Mouse (Mus musculus) small intestine, adult 2 months (tissue): ENCODE data around the gene Gm45234.

Experiments
- CTCF ChIP-seq: fragments of 200-500 bp; IDR thresholded peaks from 2 replicates; pipeline ENCODE4 v1.5.1; 2012; ENCODE audit warnings: low read depth, mild to moderate bottlenecking, control low read depth, inconsistent platforms, low read length, moderate library complexity, mixed read lengths; ENCODE audit not compliant: insufficient replicate concordance, insufficient read length; ENCODE audit errors: extremely low read depth
- POLR2A ChIP-seq: fragments of 200-500 bp; IDR thresholded peaks from 2 replicates; pipeline ENCODE4 v1.6.1; 2012; ENCODE audit warnings: low read depth, mild to moderate bottlenecking, control low read depth, inconsistent platforms, low read length, moderate library complexity

DNA sequence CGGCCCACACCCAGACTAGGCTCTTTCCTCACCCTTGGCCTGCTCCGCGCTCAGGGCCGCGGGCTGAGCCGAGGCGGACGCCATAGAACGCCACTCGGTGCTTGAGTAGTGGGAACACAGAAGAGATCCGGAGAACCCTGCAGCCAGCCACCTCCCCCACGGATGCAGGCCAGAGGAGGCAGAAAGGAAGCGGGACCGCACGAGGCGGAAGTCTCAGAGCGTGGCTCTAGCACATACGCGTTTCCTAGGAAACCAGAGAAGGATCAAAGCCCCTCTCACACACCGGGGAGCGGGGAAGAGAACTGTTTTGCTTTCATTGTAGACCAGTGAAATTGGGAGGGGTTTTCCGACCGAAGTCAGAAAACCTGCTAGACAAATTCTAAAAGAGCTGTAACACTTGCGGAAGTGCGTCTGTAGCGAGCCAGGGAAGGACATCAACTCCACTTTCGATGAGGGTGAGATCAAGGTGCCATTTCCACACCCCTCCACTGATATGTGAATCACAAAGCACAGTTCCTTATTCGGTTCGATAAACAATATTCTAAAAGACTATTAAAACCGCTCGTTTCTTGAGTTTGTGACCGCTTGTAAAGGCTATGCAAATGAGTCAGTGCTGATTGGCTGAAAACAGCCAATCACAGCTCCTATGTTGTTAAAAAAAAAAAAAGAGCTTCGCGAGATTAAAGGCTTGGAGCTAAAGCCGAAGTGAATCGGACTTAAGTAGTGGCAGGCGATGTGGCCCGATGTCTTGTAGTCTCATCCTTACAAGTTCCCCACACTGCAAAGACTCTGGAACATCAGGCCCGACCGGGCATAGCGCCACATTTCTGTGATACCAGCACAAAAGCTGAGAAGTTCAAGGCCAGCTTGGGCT lies 14.7 kb downstream of the Gm45234 start, which contains the start of gene Grcc10:
- TF ChIP-seq CTCF (no peak; the same call in 1 of the 2 replicates), POLR2A (peak; percentile 72; the same call in 1 of the 2 replicates)
